Mouse (Mus musculus) monocyte, adult 2 months (primary cell): ENCODE measurements around the gene Rpl6.
"Not testable (repeated sequence)": the region's sequence is repeated elsewhere in the genome, so short reads cannot be mapped to it uniquely, and the experiment has no call there.

Experiments
- DNase-seq, 2 experiments: peaks; one replicate each; pipeline ENCODE4 v3.0.0; 2022; ENCODE audit warnings: low spot score in 2 of 2, low read depth in 1 of 2

Rpl6 gene

DNA sequence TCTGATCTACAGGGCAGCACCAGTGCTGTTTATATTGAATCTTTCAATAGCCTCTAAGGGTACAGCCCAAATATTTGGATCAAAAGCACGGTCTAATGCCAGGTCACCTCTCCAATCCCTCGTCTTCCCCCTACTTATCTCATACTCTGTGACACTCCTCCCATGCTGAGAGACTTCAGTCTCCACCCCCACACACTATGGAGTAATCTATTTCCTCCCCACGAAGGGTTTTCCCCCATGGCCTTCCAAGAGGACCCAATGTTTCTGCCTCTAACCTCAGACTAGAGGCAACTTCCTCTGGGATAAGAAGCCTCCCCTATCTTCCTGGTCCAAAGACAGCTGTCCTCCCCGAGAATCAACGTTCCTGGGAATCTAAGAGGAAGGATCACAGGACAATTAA lies 7.5 kb upstream of the Rpl6 start:
- no peak for DNase-seq

DNA sequence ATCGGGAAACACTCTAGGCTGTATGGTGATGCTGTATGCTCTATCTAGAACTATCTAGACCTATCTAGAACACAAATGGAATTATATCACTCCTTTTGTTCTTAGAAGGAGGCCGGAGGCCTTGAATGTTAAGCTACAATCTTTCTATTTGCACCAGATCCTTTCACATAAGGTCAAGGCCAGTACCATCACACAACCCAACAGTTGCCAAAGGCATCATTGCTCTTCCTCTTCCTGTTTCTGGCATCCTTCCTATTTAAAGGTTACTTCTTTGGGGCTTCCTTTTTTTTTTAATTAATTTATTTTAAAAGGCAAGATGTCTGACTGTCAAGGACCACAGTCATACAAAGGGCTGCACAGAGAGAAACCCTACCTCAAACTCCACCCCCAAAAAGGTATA lies 6.9 kb upstream of the Rpl6 start:
- DNase-seq = no peak

DNA sequence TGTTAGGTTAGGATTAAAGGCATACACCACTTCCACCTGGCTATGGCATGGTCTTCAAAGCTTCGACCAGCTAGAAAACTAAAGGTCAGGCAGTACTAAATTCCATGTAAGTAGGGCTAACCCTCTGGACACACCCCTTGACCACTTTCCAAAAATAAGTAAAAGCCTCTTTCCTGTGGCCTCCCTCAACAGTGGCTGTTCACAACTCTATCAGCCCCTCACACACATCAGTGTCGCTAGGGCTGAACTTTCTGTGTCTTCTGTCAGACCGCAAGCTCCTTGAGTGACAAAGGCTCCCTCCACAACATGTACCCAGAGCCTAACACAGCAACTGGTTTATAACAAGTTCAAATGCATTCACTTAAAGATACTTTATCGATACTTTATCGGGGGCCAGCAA lies 5.9 kb upstream of the Rpl6 start:
- no peak for DNase-seq

GRCm38 (mm10) chr5:121201739-121202138 lies 2.5 kb upstream of the Rpl6 start:
- DNase-seq = no peak

GRCm38 (mm10) chr5:121202467-121202866 lies 1.8 kb upstream of the Rpl6 start:
- DNase-seq = no peak

GRCm38 (mm10) chr5:121205537-121206130 lies 1.4 kb downstream of the Rpl6 start:
- DNase-seq = not testable (repeated sequence)

- no peak for DNase-seq
Measured at GRCm38 (mm10) chr5:121206540-121206939, 2.3 kb downstream of the Rpl6 start.

- DNase-seq = no peak
Measured at GRCm38 (mm10) chr5:121206984-121207383, 2.7 kb downstream of the Rpl6 start.

DNA sequence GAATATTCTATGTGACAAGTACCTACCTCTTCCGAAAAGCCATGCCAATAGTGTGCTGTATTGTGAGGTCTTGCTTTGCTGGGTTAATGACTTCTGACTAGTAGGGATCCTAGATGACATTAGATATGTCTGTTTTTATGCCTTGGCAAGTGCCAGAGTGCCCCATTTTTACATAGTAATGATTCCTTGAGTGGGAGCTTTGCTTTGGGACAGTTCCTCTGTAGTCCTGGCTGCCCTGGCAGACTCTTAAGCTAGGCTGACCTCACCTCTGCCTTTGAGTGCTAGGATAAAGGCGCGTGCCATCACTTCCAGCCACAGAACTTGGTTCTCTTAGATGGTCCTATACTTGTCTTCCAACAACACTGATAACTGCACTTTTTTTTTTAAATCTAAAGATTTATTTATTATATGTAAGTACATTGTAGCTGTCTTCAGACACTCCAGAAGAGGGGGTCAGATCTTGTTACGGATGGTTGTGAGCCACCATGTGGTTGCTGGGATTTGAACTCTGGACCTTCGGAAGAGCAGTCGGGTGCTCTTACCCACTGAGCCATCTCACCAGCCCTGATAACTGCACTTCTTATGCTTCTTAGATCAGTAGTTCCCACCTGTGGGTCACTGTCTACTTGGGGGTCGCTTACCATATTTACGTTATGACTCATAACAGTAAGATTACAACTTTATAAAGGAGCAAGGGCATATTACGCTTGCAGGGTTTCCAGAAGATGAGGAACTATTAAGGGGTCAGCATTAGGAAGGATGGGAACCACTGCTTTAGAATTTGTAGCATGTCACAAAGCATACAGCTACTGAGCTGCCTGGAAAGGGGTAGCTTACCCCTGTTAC lies 5.7 kb downstream of the Rpl6 start:
- no peak for DNase-seq

GRCm38 (mm10) chr5:121210601-121210924 lies 6.3 kb downstream of the Rpl6 start:
- no peak for DNase-seq

- DNase-seq = no peak
Measured at GRCm38 (mm10) chr5:121212108-121212507, 7.8 kb downstream of the Rpl6 start.

DNA sequence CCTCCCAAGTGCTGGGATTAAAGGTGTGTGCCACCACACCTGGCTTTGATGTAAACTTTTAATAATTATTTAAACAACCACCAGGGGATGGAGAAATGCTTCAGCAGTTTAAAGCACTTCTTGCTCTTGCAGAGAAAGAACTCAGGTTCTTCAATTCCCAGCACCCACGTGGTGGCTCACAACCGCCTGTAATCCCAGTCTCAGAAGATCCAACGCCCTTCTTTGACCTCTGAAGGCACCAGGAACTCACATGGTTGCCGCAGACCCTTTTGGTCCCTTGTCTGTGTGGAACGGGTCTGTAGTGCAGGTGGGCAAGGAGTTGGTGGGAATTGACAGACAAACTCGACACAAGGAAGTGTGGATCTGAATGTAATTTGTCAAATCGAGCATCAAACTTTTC lies 10.4 kb downstream of the Rpl6 start:
- no peak for DNase-seq

- peak in 1 of 2 experiments; percentile 41 for DNase-seq
Measured at GRCm38 (mm10) chr5:121215380-121216125, 11.3 kb downstream of the Rpl6 start.

GRCm38 (mm10) chr5:121216126-121216446 lies 11.8 kb downstream of the Rpl6 start:
- no peak for DNase-seq

DNA sequence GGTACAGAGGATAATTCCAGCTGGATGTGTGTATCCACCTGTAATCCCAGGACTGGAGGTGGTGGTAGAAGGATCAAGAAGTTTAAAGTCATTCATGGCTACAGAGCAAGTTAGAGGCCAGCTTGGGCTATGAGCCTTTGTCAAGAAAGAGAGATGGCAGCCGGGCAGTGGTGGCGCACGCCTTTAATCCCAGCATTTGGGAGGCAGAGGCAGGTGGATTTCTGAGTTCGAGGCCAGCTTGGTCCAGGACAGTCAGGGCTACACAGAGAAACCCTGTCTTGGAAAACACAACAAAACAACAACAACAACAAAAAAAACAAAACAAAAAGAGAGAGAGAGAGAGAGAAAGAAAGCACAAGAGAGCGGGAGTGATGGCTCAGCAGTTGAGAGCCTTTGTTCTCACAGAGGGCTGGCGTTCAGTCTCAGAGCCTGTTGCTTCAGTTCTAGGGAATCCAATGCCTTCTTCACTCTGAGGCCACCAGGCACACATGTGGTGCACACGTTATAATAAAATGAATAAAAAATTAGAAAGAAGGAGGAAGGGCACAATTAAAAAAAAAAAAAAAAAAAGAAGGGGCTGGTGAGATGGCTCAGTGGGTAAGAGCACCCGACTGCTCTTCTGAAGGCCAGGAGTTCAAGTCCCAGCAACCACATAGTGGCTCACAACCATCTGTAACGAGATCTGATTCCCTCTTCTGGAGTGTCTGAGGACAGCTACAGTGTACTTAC lies 12.5 kb downstream of the Rpl6 start:
- not testable (repeated sequence) for DNase-seq

DNA sequence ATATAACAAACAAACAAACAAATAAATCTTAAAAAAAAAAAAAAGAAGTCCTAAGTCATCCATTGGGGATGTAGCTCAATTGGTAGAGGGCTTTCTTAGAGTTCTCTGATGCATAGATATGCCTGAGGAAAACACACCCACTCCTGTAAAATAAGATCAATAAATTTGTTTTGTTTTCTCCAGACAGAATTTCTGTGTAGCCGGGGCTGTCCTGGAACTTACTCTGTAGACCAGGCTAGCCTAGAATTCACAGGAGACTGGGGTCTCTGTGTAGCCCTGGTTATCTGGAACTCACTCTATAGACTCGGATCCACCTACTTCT lies 13.0 kb downstream of the Rpl6 start:
- DNase-seq = no peak

DNA sequence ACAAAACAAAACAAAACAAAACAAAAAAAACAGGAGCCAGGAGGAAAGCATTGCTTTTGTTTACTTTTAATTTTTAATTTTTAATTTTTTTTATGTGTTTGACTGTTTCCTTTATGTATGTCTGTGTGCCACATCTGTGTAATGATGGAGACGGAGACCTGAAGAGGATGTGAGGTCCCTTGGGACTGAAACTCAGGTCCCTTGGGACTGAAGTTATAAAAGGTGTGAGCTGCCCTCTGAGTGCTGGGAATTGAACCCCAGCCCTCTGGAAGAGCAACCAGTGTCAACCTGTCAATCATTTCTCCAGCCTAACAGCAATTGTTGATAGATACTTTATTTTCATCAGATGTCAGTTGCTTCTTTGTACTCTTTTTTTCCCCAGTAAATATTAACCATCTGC lies 14.9 kb downstream of the Rpl6 start:
- DNase-seq = no peak

DNA sequence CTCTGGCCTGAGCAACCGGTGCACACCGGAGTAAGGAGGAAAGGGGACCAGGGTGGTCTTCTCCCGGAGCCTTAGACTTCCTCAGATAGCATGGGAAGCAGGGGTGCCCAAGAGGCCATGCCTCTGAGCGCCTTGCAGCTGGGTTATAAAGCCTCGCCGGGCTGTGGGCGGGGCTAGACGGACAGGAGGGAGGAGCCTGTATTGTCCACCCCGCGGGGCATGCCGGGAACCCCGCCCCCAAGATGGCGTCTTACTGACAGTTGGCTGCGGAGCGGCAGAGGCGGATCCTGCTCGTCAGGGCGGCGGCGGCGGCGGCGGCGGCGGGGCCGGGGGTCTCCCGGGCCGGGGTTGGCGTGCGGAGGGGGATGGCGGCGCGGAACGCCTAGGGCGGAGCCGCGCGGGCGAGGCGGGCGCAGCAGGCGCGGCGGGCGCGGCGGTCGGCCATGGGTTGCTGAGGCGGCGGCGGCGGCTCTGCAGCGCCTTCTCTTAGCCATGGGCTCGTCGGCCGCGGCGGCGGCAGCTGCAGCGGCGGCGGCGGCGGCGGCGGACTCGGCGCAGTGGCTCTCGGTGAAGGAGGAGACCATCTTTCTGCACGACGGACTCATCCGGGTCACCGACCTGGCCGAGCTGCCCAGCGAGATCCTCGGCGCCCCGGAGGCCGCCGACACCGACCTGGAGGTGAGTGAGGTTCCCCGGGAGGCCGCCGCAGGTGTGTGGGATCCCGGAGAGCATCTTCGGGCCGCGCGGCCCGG lies 15.9 kb downstream of the Rpl6 start, which contains the start of gene Hectd4:
Gene Hectd4, plus strand, starts transcription at position 240 of the 752 bp plus-strand sequence.
- DNase-seq = peak; percentile 83 to 93

- no peak for DNase-seq
Measured at GRCm38 (mm10) chr5:121220732-121221301, 16.5 kb downstream of the Rpl6 start.

- no peak for DNase-seq
Measured at GRCm38 (mm10) chr5:121221328-121221850, 17.1 kb downstream of the Rpl6 start.
